Mouse (Mus musculus) heart, embryonic 12.5 days (tissue): Measurements from ENCODE around the gene Cox11. TPM values are rescaled to one million over a fixed set of nuclear protein-coding genes. Genes with fewer than 3 reads are reported as not detected.

Experiments
- ATAC-seq: fragments of 200-750 bp; cut with Nextera tagmentation; 2 replicates; pipeline ENCODE4 v1.8.0; 2017; ENCODE audit warnings: moderate TSS enrichment, moderate library complexity; ENCODE audit not compliant: insufficient number of reproducible peaks, low FRiP score
- H3K27ac ChIP-seq: fragments of 300-500 bp; sonication (generic); 2 replicates; pipeline ENCODE4 v1.5.1; 2016; ENCODE audit warnings: mild to moderate bottlenecking, moderate library complexity; ENCODE audit not compliant: poor library complexity, severe bottlenecking
- H3K27me3 ChIP-seq: fragments of 300-500 bp; sonication (generic); replicated peaks from 2 replicates; pipeline ENCODE4 v1.6.1; 2016; ENCODE audit warnings: mild to moderate bottlenecking, moderate library complexity
- H3K36me3 ChIP-seq: fragments of 300-500 bp; sonication (generic); 2 replicates; pipeline ENCODE4 v1.6.1; 2016; ENCODE audit warnings: mild to moderate bottlenecking, moderate library complexity
- H3K4me1 ChIP-seq: fragments of 300-500 bp; sonication (generic); replicated peaks from 2 replicates; pipeline ENCODE4 v1.6.1; 2016; ENCODE audit warnings: mild to moderate bottlenecking
- H3K4me2 ChIP-seq: fragments of 300-500 bp; sonication (generic); 2 replicates; pipeline ENCODE4 v1.6.1; 2016; ENCODE audit warnings: mild to moderate bottlenecking, moderate library complexity
- H3K4me3 ChIP-seq: fragments of 300-500 bp; sonication (generic); 2 replicates; pipeline ENCODE4 v1.5.1; 2016; ENCODE audit warnings: mild to moderate bottlenecking
- H3K9ac ChIP-seq: fragments of 300-500 bp; sonication (generic); 2 replicates; pipeline ENCODE4 v1.6.1; 2016; ENCODE audit warnings: mild to moderate bottlenecking, moderate library complexity
- H3K9me3 ChIP-seq: fragments of 300-500 bp; sonication (generic); replicated peaks from 2 replicates; pipeline ENCODE4 v1.6.1; 2016; ENCODE audit warnings: mild to moderate bottlenecking, moderate library complexity
- WGBS: fragments of 180-500 bp; shearing (Covaris S2); methylation state at CpG from one replicate; pipeline ENCODE4 v1.1.7; 2016; 5-methylcytosine and 5-hydroxymethylcytosine counted together
- polyA plus RNA-seq: library from polyadenylated mRNA; unstranded; fragments of >200 nt; fragmentation: Nextera tagmentation; extraction: Ambion mirVana; gene quantifications from 2 replicates; pipeline ENCODE4 v1.2.1, GENCODE M21; 2016

Cox11 gene
- polyA plus RNA-seq, 1 experiment from 2014 or later = 42.8 TPM

GRCm38 (mm10) chr11:90685196-90685595 is 47.2 kb downstream of the Cox11 start:
- Histone ChIP-seq H3K4me3 (no peak overlapping the region), H3K4me1 (peaks cover 22% of the 10 kb centered on the region), H3K27me3 (no peaks in the 10 kb centered on the region), H3K9me3 (no peaks in the 10 kb centered on the region), H3K36me3 (peaks cover 29% of the 10 kb centered on the region), H3K9ac (no peak overlapping the region; the same call in 1 of the 2 replicates), H3K4me2 (no peak overlapping the region), H3K27ac (no peak overlapping the region)
- WGBS = 78% methylated on average over 6 of the region's 6 CpGs
- no peak for ATAC-seq

- H3K27ac ChIP-seq = no peak overlapping the region
- WGBS = 69% methylated on average over 13 of the region's 13 CpGs
- H3K36me3 ChIP-seq = peaks cover 19% of the 10 kb centered on the region
- peak overlapping the region; percentile 82 for H3K4me2 ChIP-seq
- peak overlapping the region; percentile 77 for H3K4me3 ChIP-seq
- H3K9ac ChIP-seq = peak overlapping the region; percentile 74
- ATAC-seq = peak; percentile 63; the same call in 1 of the 2 replicates
- peaks cover 22% of the 10 kb centered on the region for H3K4me1 ChIP-seq
- no peaks in the 10 kb centered on the region for H3K9me3 ChIP-seq
- H3K27me3 ChIP-seq = no peaks in the 10 kb centered on the region
Measured at GRCm38 (mm10) chr11:90686287-90687025, 48.5 kb downstream of the Cox11 start.

- Histone ChIP-seq H3K9ac (peak overlapping the region; percentile 74), H3K9me3 (no peaks in the 10 kb centered on the region), H3K4me2 (peak overlapping the region; percentile 82), H3K36me3 (peaks cover 19% of the 10 kb centered on the region), H3K27ac (no peak overlapping the region), H3K27me3 (no peaks in the 10 kb centered on the region), H3K4me1 (peaks cover 22% of the 10 kb centered on the region), H3K4me3 (peak overlapping the region; percentile 77)
- WGBS = under 1% methylated on average over 17 of the region's 17 CpGs
- ATAC-seq = peak; percentile 75
Measured at GRCm38 (mm10) chr11:90687040-90687439, 49.1 kb downstream of the Cox11 start.

- Histone ChIP-seq H3K27ac (no peak within 1 kb of the TSS; the same call in 1 of the 2 replicates), H3K36me3 (peaks cover 15% of the 10 kb centered on the region), H3K27me3 (no peaks in the 10 kb centered on the region), H3K9me3 (no peaks in the 10 kb centered on the region), H3K4me3 (peak within 1 kb of the TSS; percentile 77), H3K4me1 (peaks cover 22% of the 10 kb centered on the region), H3K9ac (peak within 1 kb of the TSS; percentile 74), H3K4me2 (peak within 1 kb of the TSS; percentile 82)
- peak; percentile 94 for ATAC-seq
- 5% methylated on average over 47 of the region's 47 CpGs for whole genome bisulfite sequencing
Measured at GRCm38 (mm10) chr11:90687460-90688416, 49.8 kb downstream of the Cox11 start, which contains the start of gene Tom1l1. TSS of gene Tom1l1 (minus strand) at chr11:90688366.

GRCm38 (mm10) chr11:90690361-90690760 is 52.4 kb downstream of the Cox11 start:
- no peaks in the 10 kb centered on the region for H3K9me3 ChIP-seq
- H3K4me2 ChIP-seq = no peak overlapping the region
- H3K36me3 ChIP-seq = no peaks in the 10 kb centered on the region
- no peak overlapping the region for H3K4me3 ChIP-seq
- H3K9ac ChIP-seq = no peak overlapping the region
- peaks cover 19% of the 10 kb centered on the region for H3K4me1 ChIP-seq
- H3K27me3 ChIP-seq = no peaks in the 10 kb centered on the region
- WGBS = 74% methylated on average over 6 of the region's 6 CpGs
- ATAC-seq = no peak
- no peak overlapping the region for H3K27ac ChIP-seq

- ATAC-seq = no peak
- Histone ChIP-seq H3K27me3 (no peaks in the 10 kb centered on the region), H3K9me3 (no peaks in the 10 kb centered on the region), H3K4me1 (peaks cover 2% of the 10 kb centered on the region; the same call in 1 of the 2 replicates), H3K4me2 (no peak overlapping the region), H3K9ac (no peak overlapping the region), H3K4me3 (no peak overlapping the region), H3K27ac (no peak overlapping the region), H3K36me3 (no peaks in the 10 kb centered on the region)
- WGBS = 64% methylated on average over 4 of the region's 4 CpGs
Measured at GRCm38 (mm10) chr11:90694206-90694605, 56.2 kb downstream of the Cox11 start.

Other genes starting within 250 kb of the Cox11 start
- gene Hlf, start 247.3 kb upstream of the Cox11 start, polyA plus RNA-seq = 2.7 and 3.7 TPM in 2 replicates
- 15.1 and 16.5 TPM in 2 replicates for gene Stxbp4, start 89 bp upstream of the Cox11 start, polyA plus RNA-seq
- gene Tom1l1, start 50.2 kb downstream of the Cox11 start, polyA plus RNA-seq = 43.6 and 43.8 TPM in 2 replicates